Mouse (Mus musculus) heart, embryonic 16.5 days (tissue): ENCODE data around the gene Wipf1. TPM values are rescaled to one million over a fixed set of nuclear protein-coding genes. Genes with fewer than 3 reads are reported as not detected.

Experiments used
- ATAC-seq: fragments of 200-750 bp; cut with Nextera tagmentation; replicated peaks from 2 replicates; pipeline ENCODE4 v1.8.0; 2017; ENCODE audit warnings: moderate number of reproducible peaks; ENCODE audit not compliant: insufficient read depth, low FRiP score; ENCODE audit errors: extremely low read depth
- H3K27ac ChIP-seq: fragments of 300-500 bp; sonication (generic); 2 replicates; pipeline ENCODE4 v1.5.1; 2014; ENCODE audit warnings: mild to moderate bottlenecking, low read length, control low read depth, moderate library complexity
- H3K27me3 ChIP-seq: fragments of 300-500 bp; sonication (generic); 2 replicates; pipeline ENCODE4 v1.6.1; 2014; ENCODE audit warnings: low read length, mixed read lengths; ENCODE audit not compliant: control insufficient read depth, insufficient read depth
- H3K36me3 ChIP-seq: fragments of 300-500 bp; sonication (generic); 2 replicates; pipeline ENCODE4 v1.6.1; 2014; ENCODE audit not compliant: control insufficient read depth, insufficient read depth
- H3K4me1 ChIP-seq: fragments of 300-500 bp; sonication (generic); 2 replicates; pipeline ENCODE4 v1.6.1; 2014; ENCODE audit warnings: low read length, mixed read lengths; ENCODE audit not compliant: control insufficient read depth, insufficient read depth
- H3K4me2 ChIP-seq: fragments of 300-500 bp; sonication (generic); 2 replicates; pipeline ENCODE4 v1.6.1; 2014; ENCODE audit warnings: low read depth, mild to moderate bottlenecking, control low read depth, low read length
- H3K4me3 ChIP-seq: fragments of 300-500 bp; sonication (generic); 2 replicates; pipeline ENCODE4 v1.5.1; 2014; ENCODE audit warnings: mild to moderate bottlenecking, control low read depth, low read length
- H3K9ac ChIP-seq: fragments of 300-500 bp; sonication (generic); 2 replicates; pipeline ENCODE4 v1.6.1; 2014; ENCODE audit warnings: low read length, control low read depth
- H3K9me3 ChIP-seq: fragments of 300-500 bp; sonication (generic); replicated peaks from 2 replicates; pipeline ENCODE4 v1.6.1; 2016; ENCODE audit warnings: low read length; ENCODE audit not compliant: control insufficient read depth
- WGBS: fragments of 180-500 bp; shearing (Covaris S2); extraction: QIAGEN DNeasy Blood & Tissue Kit; methylation state at CpG from one replicate; pipeline ENCODE4 v1.1.7; 2014; 5-methylcytosine and 5-hydroxymethylcytosine counted together
- polyA plus RNA-seq: library from polyadenylated mRNA; unstranded; fragments of >200 nt; fragmentation: Nextera tagmentation; extraction: Ambion mirVana; gene quantifications from 2 replicates; pipeline ENCODE4 v1.2.1, GENCODE M21; 2015

Gene Wipf1
- polyA plus RNA-seq, 1 experiment from 2014 or later: 7.4 TPM

GRCm38 (mm10) chr2:73472130-73472529, 57.4 kb downstream of the Wipf1 start:
- Histone ChIP-seq H3K9me3 (0 out of 2 replicates have a peak, but pooled peaks cover 2% of the 10 kb centered on the region), H3K36me3 (no peaks in the 10 kb centered on the region), H3K4me3 (no peak overlapping the region), H3K27me3 (no peaks in the 10 kb centered on the region), H3K27ac (no peak overlapping the region), H3K9ac (no peak overlapping the region), H3K4me1 (peaks cover 13% of the 10 kb centered on the region; the same call in 1 of the 2 replicates), H3K4me2 (no peak overlapping the region)
- ATAC-seq: no peak
- 93% methylated on average over 2 of the region's 2 CpGs for WGBS

GRCm38 (mm10) chr2:73470146-73470630, 59.3 kb downstream of the Wipf1 start:
- peaks cover 11% of the 10 kb centered on the region; the same call in 1 of the 2 replicates for H3K4me1 ChIP-seq
- H3K9me3 ChIP-seq: 0 out of 2 replicates have a peak, but pooled peaks cover 2% of the 10 kb centered on the region
- H3K27ac ChIP-seq: peak overlapping the region; percentile 63
- H3K4me2 ChIP-seq: peak overlapping the region; percentile 15; the same call in 1 of the 2 replicates
- ATAC-seq: peak; percentile 64
- H3K27me3 ChIP-seq: no peaks in the 10 kb centered on the region
- no peaks in the 10 kb centered on the region for H3K36me3 ChIP-seq
- H3K4me3 ChIP-seq: no peak overlapping the region
- WGBS: 65% methylated on average over 10 of the region's 10 CpGs
- H3K9ac ChIP-seq: no peak overlapping the region

GRCm38 (mm10) chr2:73469552-73469951, 60.0 kb downstream of the Wipf1 start:
- WGBS: 78% methylated on average over 6 of the region's 6 CpGs

GRCm38 (mm10) chr2:73468993-73469392, 60.5 kb downstream of the Wipf1 start:
- H3K27ac ChIP-seq: no peak overlapping the region
- H3K9ac ChIP-seq: no peak overlapping the region
- no peak for ATAC-seq
- H3K36me3 ChIP-seq: no peaks in the 10 kb centered on the region
- H3K4me1 ChIP-seq: peaks cover 11% of the 10 kb centered on the region; the same call in 1 of the 2 replicates
- no peaks in the 10 kb centered on the region for H3K27me3 ChIP-seq
- H3K9me3 ChIP-seq: 0 out of 2 replicates have a peak, but pooled peaks cover 2% of the 10 kb centered on the region
- no peak overlapping the region for H3K4me3 ChIP-seq
- 73% methylated on average over 5 of the region's 5 CpGs for WGBS
- no peak overlapping the region for H3K4me2 ChIP-seq

More at GRCm38 (mm10) chr2:73469552-73469951, 60.0 kb downstream of the Wipf1 start:
- no peak overlapping the region for H3K4me2 ChIP-seq
- no peak for ATAC-seq
- H3K27me3 ChIP-seq: no peaks in the 10 kb centered on the region
- H3K9me3 ChIP-seq: 0 out of 2 replicates have a peak, but pooled peaks cover 2% of the 10 kb centered on the region
- no peak overlapping the region for H3K9ac ChIP-seq
- peaks cover 11% of the 10 kb centered on the region; the same call in 1 of the 2 replicates for H3K4me1 ChIP-seq
- H3K27ac ChIP-seq: peak overlapping the region; percentile 29; the same call in 1 of the 2 replicates
- H3K4me3 ChIP-seq: no peak overlapping the region
- H3K36me3 ChIP-seq: no peaks in the 10 kb centered on the region

- Histone ChIP-seq H3K9ac (no peak overlapping the region), H3K27ac (no peak overlapping the region), H3K4me2 (no peak overlapping the region), H3K4me1 (peaks cover 15% of the 10 kb centered on the region), H3K36me3 (no peaks in the 10 kb centered on the region), H3K4me3 (no peak overlapping the region), H3K9me3 (0 out of 2 replicates have a peak, but pooled peaks cover 2% of the 10 kb centered on the region), H3K27me3 (no peaks in the 10 kb centered on the region)
- 62% methylated on average over 7 of the region's 7 CpGs for WGBS
- ATAC-seq: no peak
Measured at GRCm38 (mm10) chr2:73467071-73467851, 62.3 kb downstream of the Wipf1 start.

- no peak for ATAC-seq
- H3K4me3 ChIP-seq: no peak overlapping the region
- no peak overlapping the region for H3K4me2 ChIP-seq
- no peak overlapping the region for H3K27ac ChIP-seq
- H3K36me3 ChIP-seq: no peaks in the 10 kb centered on the region
- 93% methylated on average over 10 of the region's 10 CpGs for WGBS
- H3K4me1 ChIP-seq: peaks cover 15% of the 10 kb centered on the region
- H3K9ac ChIP-seq: no peak overlapping the region
- no peaks in the 10 kb centered on the region for H3K9me3 ChIP-seq
- no peaks in the 10 kb centered on the region for H3K27me3 ChIP-seq
Measured at GRCm38 (mm10) chr2:73466481-73466880, 63.1 kb downstream of the Wipf1 start.

GRCm38 (mm10) chr2:73463431-73464194, 65.9 kb downstream of the Wipf1 start:
- peaks cover 8% of the 10 kb centered on the region for H3K4me1 ChIP-seq
- no peaks in the 10 kb centered on the region for H3K36me3 ChIP-seq
- peak overlapping the region; percentile 52 for H3K27ac ChIP-seq
- H3K4me2 ChIP-seq: no peak overlapping the region
- 19% methylated on average over 7 of the region's 7 CpGs for WGBS
- no peak; the same call in 1 of the 2 replicates for ATAC-seq
- H3K4me3 ChIP-seq: no peak overlapping the region
- no peak overlapping the region for H3K9ac ChIP-seq
- no peaks in the 10 kb centered on the region for H3K9me3 ChIP-seq
- H3K27me3 ChIP-seq: no peaks in the 10 kb centered on the region

- H3K36me3 ChIP-seq: no peaks in the 10 kb centered on the region
- H3K4me3 ChIP-seq: no peak overlapping the region
- 83% methylated on average over 12 of the region's 12 CpGs for WGBS
- no peak overlapping the region for H3K9ac ChIP-seq
- no peaks in the 10 kb centered on the region for H3K27me3 ChIP-seq
- no peak overlapping the region for H3K27ac ChIP-seq
- H3K4me2 ChIP-seq: no peak overlapping the region
- no peaks in the 10 kb centered on the region for H3K9me3 ChIP-seq
- peaks cover 8% of the 10 kb centered on the region for H3K4me1 ChIP-seq
- no peak for ATAC-seq
Measured at GRCm38 (mm10) chr2:73462757-73463339, 66.7 kb downstream of the Wipf1 start.
